Mouse (Mus musculus) testis, adult 2 months (tissue): ENCODE measurements around the gene Obscn.

Experiments used
- CTCF ChIP-seq: fragments of 200-500 bp; IDR thresholded peaks from 2 replicates; pipeline ENCODE4 v1.5.1; 2012; ENCODE audit warnings: low read depth, mild to moderate bottlenecking, inconsistent platforms, low read length, moderate library complexity; ENCODE audit not compliant: control insufficient read depth, insufficient read depth, insufficient replicate concordance
- POLR2A ChIP-seq: fragments of 200-500 bp; IDR thresholded peaks from 2 replicates; pipeline ENCODE4 v1.6.1; 2012; ENCODE audit warnings: low read depth, mild to moderate bottlenecking, inconsistent platforms, low read length, moderate library complexity; ENCODE audit not compliant: control insufficient read depth

- TF ChIP-seq CTCF (no peak), POLR2A (no peak)
Observed at GRCm38 (mm10) chr11:59155900-59156299, 19.7 kb upstream of the Obscn start.
